Mouse (Mus musculus) cortical plate, adult 2 months (tissue): ENCODE measurements around the gene Sqor.

Source experiments
- CTCF ChIP-seq: fragments of 200-500 bp; IDR thresholded peaks from 2 replicates; pipeline ENCODE4 v1.5.1; 2011; ENCODE audit warnings: mild to moderate bottlenecking, control low read depth, low read length; ENCODE audit not compliant: insufficient read depth; ENCODE audit errors: extremely low read depth
- POLR2A ChIP-seq: fragments of 200-500 bp; IDR thresholded peaks from 2 replicates; pipeline ENCODE4 v1.6.1; 2011; ENCODE audit warnings: mild to moderate bottlenecking, low read length, control low read depth; ENCODE audit not compliant: insufficient read depth; ENCODE audit errors: extremely low read depth

GRCm38 (mm10) chr2:122855354-122855753 lies 90.3 kb downstream of the Sqor start:
- TF ChIP-seq CTCF (no peak), POLR2A (no peak)
